In genomic region chr7:55581034-55581926, GRCm38 (mm10) we compare ENCODE assay signal across 22 mouse cellular contexts.
DNase-seq lines count a peak whose midpoint lies in the region; ATAC-seq lines count a peak whose summit lies in the region.
"Had no signal": no experiment of that assay in that cellular context is flagged by ENCODE, and none has a peak within 500 bp of the region (broad histone marks: within the 10 kb centered on the region; RNA-seq: fewer than 3 reads in every experiment).

No protein-coding gene starts in this region.

- no peaks in the 10 kb centered on the region for H3K4me1 ChIP-seq in hindbrain, embryonic 12.5 days
- no peaks in the 10 kb centered on the region for H3K4me1 ChIP-seq in hindbrain, embryonic 10.5 days (replicated peaks)
- H3K4me1 ChIP-seq in hindbrain, embryonic 14.5 days (replicated peaks; ENCODE audit: control insufficient read depth, insufficient read depth, low read length) = no peaks in the 10 kb centered on the region
- no peaks in the 10 kb centered on the region for H3K4me1 ChIP-seq in midbrain, embryonic 15.5 days
- H3K4me1 ChIP-seq: heart, embryonic 10.5 days; intestine, embryonic 15.5 days; limb, embryonic 15.5 days had no signal

- H3K9ac ChIP-seq in hindbrain, embryonic 12.5 days = no peak overlapping the region
- no peak overlapping the region for H3K9ac ChIP-seq in hindbrain, embryonic 14.5 days
- H3K9ac ChIP-seq in midbrain, embryonic 15.5 days = no peak overlapping the region
- H3K9ac ChIP-seq: intestine, embryonic 15.5 days; limb, embryonic 15.5 days; liver, embryonic 14.5 days; lung, embryonic 14.5 days had no signal

- ATAC-seq in hindbrain, embryonic 12.5 days (ENCODE audit: low FRiP score) = peak; percentile 79
- peak; percentile 55; the same call in 1 of the 2 replicates for ATAC-seq in hindbrain, embryonic 14.5 days (ENCODE audit: low FRiP score)
- peak; percentile 82 for ATAC-seq in midbrain, embryonic 15.5 days (replicated peaks)
- ATAC-seq: intestine, embryonic 15.5 days had no signal

- no peak for DNase-seq in hindbrain, embryonic 10.5 days (ENCODE audit: low spot score)
- peak; percentile 57 for DNase-seq in brain, embryonic 18.5 days (ENCODE audit: low read depth, low spot score)
- no peak for DNase-seq in hindbrain, embryonic 14.5 days (ENCODE audit: low spot score)
- DNase-seq in cerebellum, postnatal 10 days = no peak
- DNase-seq in B cell, adult 2 months = no peak
- DNase-seq in heart, adult 8-10 months (ENCODE audit: low spot score) = no peak
- DNase-seq: adrenal gland, postnatal 14 days; cerebellum, adult 11 months; cerebellum, adult 9-11 months; heart, postnatal 4 days; kidney, adult 9 months; kidney, postnatal 25 days; left cerebral cortex, postnatal 4 days; lung, embryonic 14.5 days; right cerebral cortex, postnatal 25 days; spleen, adult 18-20 months had no signal

- H3K4me3 ChIP-seq in hindbrain, embryonic 12.5 days = no peak overlapping the region
- H3K4me3 ChIP-seq in hindbrain, embryonic 10.5 days = no peak overlapping the region
- no peak overlapping the region for H3K4me3 ChIP-seq in hindbrain, embryonic 14.5 days (replicated peaks; ENCODE audit: low read length)
- H3K4me3 ChIP-seq in midbrain, embryonic 15.5 days = no peak overlapping the region
- H3K4me3 ChIP-seq: heart, embryonic 10.5 days; intestine, embryonic 15.5 days; limb, embryonic 15.5 days had no signal

- WGBS in hindbrain, embryonic 12.5 days = 95% methylated on average over 2 of the region's 2 CpGs
- WGBS in hindbrain, embryonic 10.5 days = 92% methylated on average over 2 of the region's 2 CpGs
- 90% methylated on average over 2 of the region's 2 CpGs for WGBS in hindbrain, embryonic 14.5 days
- WGBS in midbrain, embryonic 15.5 days = 91% methylated on average over 2 of the region's 2 CpGs

- no peak overlapping the region for H3K27ac ChIP-seq in hindbrain, embryonic 12.5 days
- no peak overlapping the region for H3K27ac ChIP-seq in hindbrain, embryonic 10.5 days
- H3K27ac ChIP-seq in hindbrain, embryonic 14.5 days = no peak overlapping the region
- no peak overlapping the region for H3K27ac ChIP-seq in midbrain, embryonic 15.5 days
- H3K27ac ChIP-seq: heart, embryonic 10.5 days; intestine, embryonic 15.5 days; limb, embryonic 15.5 days; liver, embryonic 14.5 days had no signal

- no peak overlapping the region for H3K4me2 ChIP-seq in hindbrain, embryonic 12.5 days (replicated peaks)
- no peak overlapping the region for H3K4me2 ChIP-seq in hindbrain, embryonic 14.5 days (replicated peaks)
- no peak overlapping the region for H3K4me2 ChIP-seq in midbrain, embryonic 15.5 days
- H3K4me2 ChIP-seq: intestine, embryonic 15.5 days; limb, embryonic 15.5 days; lung, embryonic 14.5 days had no signal

- no peaks in the 10 kb centered on the region for H3K27me3 ChIP-seq in hindbrain, embryonic 12.5 days
- no peaks in the 10 kb centered on the region for H3K27me3 ChIP-seq in hindbrain, embryonic 10.5 days (ENCODE audit: insufficient read depth, poor library complexity, severe bottlenecking)
- H3K27me3 ChIP-seq in hindbrain, embryonic 14.5 days (ENCODE audit: control insufficient read depth, insufficient read depth, low read length) = no peaks in the 10 kb centered on the region
- H3K27me3 ChIP-seq in midbrain, embryonic 15.5 days (replicated peaks) = no peaks in the 10 kb centered on the region
- H3K27me3 ChIP-seq: intestine, embryonic 15.5 days; limb, embryonic 15.5 days had no signal

- H3K9me3 ChIP-seq in hindbrain, embryonic 12.5 days (replicated peaks) = no peaks in the 10 kb centered on the region
- no peaks in the 10 kb centered on the region for H3K9me3 ChIP-seq in hindbrain, embryonic 10.5 days
- H3K9me3 ChIP-seq in hindbrain, embryonic 14.5 days (ENCODE audit: control insufficient read depth, low read length) = no peaks in the 10 kb centered on the region
- H3K9me3 ChIP-seq in midbrain, embryonic 15.5 days = no peaks in the 10 kb centered on the region
- H3K9me3 ChIP-seq: heart, embryonic 10.5 days; intestine, embryonic 15.5 days; limb, embryonic 15.5 days had no signal

- no peaks in the 10 kb centered on the region for H3K36me3 ChIP-seq in hindbrain, embryonic 12.5 days
- no peaks in the 10 kb centered on the region for H3K36me3 ChIP-seq in hindbrain, embryonic 10.5 days
- H3K36me3 ChIP-seq in hindbrain, embryonic 14.5 days (replicated peaks; ENCODE audit: control insufficient read depth, insufficient read depth) = no peaks in the 10 kb centered on the region
- no peaks in the 10 kb centered on the region for H3K36me3 ChIP-seq in midbrain, embryonic 15.5 days (replicated peaks)
- H3K36me3 ChIP-seq: heart, embryonic 10.5 days; intestine, embryonic 15.5 days; limb, embryonic 15.5 days had no signal
